Mouse (Mus musculus) lung, postnatal 25 days (tissue): ENCODE measurements around the gene Tmprss9.
A peak's percentile ranks its signal among the peaks of the same experiment; 100 is the strongest.

Experiments
- DNase-seq: peaks from one replicate; pipeline ENCODE4 v3.0.0; 2022; ENCODE audit warnings: low spot score

Tmprss9 gene

GRCm38 (mm10) chr10:80938831-80939550 lies 67.3 kb downstream of the Tmprss9 start:
- no peak for DNase-seq

DNA sequence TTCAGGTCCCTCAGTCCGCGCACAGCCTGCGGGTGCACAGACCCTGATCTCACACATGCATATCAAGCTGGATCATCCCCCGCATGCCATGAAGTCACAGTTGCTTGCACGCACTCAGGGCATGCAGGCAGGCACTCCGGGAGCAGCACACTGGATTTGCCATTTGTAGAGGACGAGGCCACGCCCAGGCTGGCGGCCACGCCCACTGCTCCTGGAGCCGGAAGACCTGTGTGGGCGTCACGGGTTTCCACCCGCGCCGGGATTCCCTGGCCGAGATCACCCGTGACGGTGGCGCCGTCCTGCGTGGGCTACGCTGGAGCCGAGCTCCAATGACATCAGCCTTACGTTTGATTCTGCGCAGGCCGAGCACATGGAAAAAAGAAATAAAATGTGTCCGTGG lies 68.0 kb downstream of the Tmprss9 start:
- DNase-seq = peak; percentile 91

DNA sequence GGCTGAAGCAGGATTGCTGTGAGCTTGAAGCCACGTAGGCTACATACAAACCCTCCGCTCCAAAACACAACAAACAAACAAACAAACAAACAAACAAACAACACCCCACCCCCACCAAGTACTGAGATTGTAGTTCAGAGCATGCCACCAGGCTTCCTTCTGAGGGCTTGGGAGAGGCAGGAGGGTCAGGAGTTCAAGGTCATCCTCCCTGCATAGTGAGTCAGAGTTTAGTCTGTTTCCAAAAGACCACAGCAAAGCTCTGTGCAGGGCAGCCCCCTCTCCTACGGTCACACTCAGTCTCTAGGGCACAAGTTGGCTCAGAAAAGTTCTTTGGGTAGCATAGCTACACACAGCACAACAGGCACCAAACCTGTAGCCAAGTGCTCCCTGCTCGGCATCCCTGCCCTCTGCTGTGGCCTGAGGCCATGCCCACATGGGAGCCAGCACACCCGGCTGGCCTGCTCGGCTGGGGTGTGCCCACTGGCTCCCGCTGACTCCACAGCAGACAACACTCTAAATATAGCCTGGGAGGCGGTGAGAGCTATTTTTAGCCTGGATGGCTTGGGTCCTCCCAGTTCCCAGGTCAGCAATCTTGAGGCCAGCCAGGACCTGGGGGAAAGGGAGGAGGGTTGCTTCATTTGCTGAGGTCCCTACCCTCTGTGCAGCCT lies 68.8 kb downstream of the Tmprss9 start:
- DNase-seq = peak; percentile 87

DNA sequence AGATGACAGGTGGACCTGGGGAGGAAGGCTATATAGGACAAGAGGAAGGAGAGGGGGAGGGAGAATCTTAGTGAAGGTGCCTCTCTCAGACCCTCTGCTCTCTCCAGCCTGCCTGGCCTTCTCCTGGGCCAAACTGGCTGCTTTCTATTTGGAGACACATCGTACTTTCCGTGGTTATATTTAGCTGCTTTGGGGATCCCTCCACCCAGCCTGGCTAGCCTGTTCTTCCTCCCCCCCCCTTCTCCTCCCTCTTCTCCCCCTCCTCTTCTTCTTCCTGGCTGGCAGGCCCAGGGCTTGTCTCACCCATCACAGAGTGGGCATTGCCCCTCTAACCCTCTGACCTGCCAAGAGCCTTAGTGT lies 69.3 kb downstream of the Tmprss9 start:
- no peak for DNase-seq

GRCm38 (mm10) chr10:80942919-80943318 lies 71.3 kb downstream of the Tmprss9 start:
- no peak for DNase-seq

- no peak for DNase-seq
Observed at GRCm38 (mm10) chr10:80943701-80944100, 72.1 kb downstream of the Tmprss9 start.

GRCm38 (mm10) chr10:80944231-80944630 lies 72.6 kb downstream of the Tmprss9 start:
- no peak for DNase-seq

GRCm38 (mm10) chr10:80946684-80947437 lies 75.2 kb downstream of the Tmprss9 start:
- DNase-seq = no peak

DNA sequence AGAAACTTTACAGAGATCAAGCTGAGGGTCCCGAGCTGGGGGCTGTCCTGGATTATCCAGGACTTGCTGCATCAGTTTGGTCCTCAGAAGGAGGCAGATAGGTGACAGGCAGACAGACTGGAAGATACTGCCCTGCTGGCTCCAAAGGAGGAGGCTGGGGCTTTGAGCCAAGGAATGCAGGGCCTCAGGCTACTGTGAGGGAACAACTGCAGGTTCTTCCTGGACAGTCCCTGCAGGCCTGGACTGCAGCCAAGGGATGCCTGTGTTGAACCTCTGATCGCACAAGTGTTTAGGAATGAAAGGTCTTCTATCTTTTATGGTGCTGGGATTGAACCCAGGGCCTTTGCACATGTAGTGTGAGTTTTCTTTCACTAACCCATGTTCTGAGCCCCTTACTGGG lies 76.2 kb downstream of the Tmprss9 start:
- DNase-seq = no peak

GRCm38 (mm10) chr10:80948570-80948969 lies 76.9 kb downstream of the Tmprss9 start:
- peak; percentile 70 for DNase-seq

DNA sequence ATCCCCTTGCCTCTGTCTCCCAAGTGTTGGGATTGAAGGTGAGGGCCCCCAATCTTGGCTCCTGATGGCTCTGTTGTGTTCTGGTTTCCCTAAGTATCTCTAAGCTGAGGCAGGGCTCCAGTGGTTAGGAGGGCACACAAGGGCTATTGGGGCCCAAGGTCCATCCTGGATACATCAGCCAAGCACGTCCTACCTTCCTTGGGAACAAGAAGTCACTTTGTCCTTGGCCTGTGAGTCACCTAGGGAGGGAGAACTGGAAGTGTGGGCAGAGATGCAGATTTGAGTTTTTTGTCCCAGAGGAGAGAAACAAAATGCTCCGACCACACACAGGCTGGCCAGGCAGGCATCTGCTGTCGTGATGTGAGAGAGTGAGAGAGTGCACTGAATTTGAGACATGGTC lies 77.4 kb downstream of the Tmprss9 start:
- no peak for DNase-seq
